Mouse (Mus musculus): ENCODE measurements around the gene Rab43.

DNA sequence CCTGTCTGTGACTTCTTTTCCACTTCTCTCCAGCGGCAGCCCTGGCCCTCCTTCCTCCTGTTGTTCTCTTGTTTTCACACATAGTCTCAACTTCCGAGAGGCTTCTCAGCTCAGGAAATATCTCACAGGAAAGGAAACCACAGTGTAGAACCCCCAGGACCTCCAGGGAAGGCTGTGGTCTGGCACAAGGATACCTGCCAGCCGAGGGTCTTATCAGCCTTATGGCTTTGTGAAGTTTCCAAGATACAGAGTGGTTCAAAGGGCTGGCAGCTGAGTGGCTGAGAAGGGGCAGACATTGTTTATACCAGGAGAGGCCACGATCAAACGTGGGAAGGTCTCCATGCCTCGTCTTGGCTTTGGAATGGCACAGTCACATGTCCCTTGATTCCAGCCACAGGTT lies 72.1 kb downstream of the Rab43 start:
- TF ChIP-seq GATA1 (IDR thresholded peaks at IDR 0.05; ENCODE audit: low read length) = no peak
- TF ChIP-seq TAL1 (IDR thresholded peaks at IDR 0.05; ENCODE audit: low read length) = no peak
